Mouse (Mus musculus) lung, embryonic 14.5 days (tissue): ENCODE results near the gene Scgb1b2. TPM values are rescaled to one million over a fixed set of nuclear protein-coding genes. Genes with fewer than 3 reads are reported as not detected.

Experiments used
- ATAC-seq: fragments of 200-750 bp; cut with Nextera tagmentation; 2 replicates; pipeline ENCODE4 v1.8.0; 2017; ENCODE audit warnings: mild to moderate bottlenecking, moderate TSS enrichment, moderate library complexity; ENCODE audit not compliant: insufficient read depth
- DNase-seq: peaks from one replicate; pipeline ENCODE4 v3.0.0-alpha.2; 2015
- H3K27ac ChIP-seq: fragments of 300-500 bp; sonication (generic); 2 replicates; pipeline ENCODE4 v1.5.1; 2014; ENCODE audit warnings: low read depth, mild to moderate bottlenecking, moderate library complexity
- H3K27me3 ChIP-seq: fragments of 300-500 bp; sonication (generic); 2 replicates; pipeline ENCODE4 v1.6.1; 2014; ENCODE audit warnings: low read length, control low read depth; ENCODE audit not compliant: insufficient read depth
- H3K36me3 ChIP-seq: fragments of 300-500 bp; sonication (generic); 2 replicates; pipeline ENCODE4 v1.6.1; 2014; ENCODE audit warnings: control low read depth; ENCODE audit not compliant: insufficient read depth
- H3K4me1 ChIP-seq: fragments of 300-500 bp; sonication (generic); 2 replicates; pipeline ENCODE4 v1.6.1; 2014; ENCODE audit warnings: antibody characterized with exemption, control low read depth; ENCODE audit not compliant: insufficient read depth
- H3K4me2 ChIP-seq: fragments of 300-500 bp; sonication (generic); 2 replicates; pipeline ENCODE4 v1.6.1; 2014; ENCODE audit warnings: mild to moderate bottlenecking
- H3K4me3 ChIP-seq: fragments of 300-500 bp; sonication (generic); 2 replicates; pipeline ENCODE4 v1.5.1; 2014; ENCODE audit warnings: low read depth, low read length
- H3K9ac ChIP-seq: fragments of 300-500 bp; sonication (generic); 2 replicates; pipeline ENCODE4 v1.6.1; 2014
- H3K9me3 ChIP-seq: fragments of 300-500 bp; sonication (generic); 2 replicates; pipeline ENCODE4 v1.6.1; 2016; ENCODE audit warnings: low read depth, low read length, control low read depth
- CTCF ChIP-seq: IDR thresholded peaks from 2 replicates; pipeline ENCODE4 v1.5.1; 2016; ENCODE audit warnings: antibody characterized with exemption, low read depth
- WGBS: fragments of 180-500 bp; shearing (Covaris S2); extraction: QIAGEN DNeasy Blood & Tissue Kit; methylation state at CpG from one replicate; pipeline ENCODE4 v1.1.7; 2014; 5-methylcytosine and 5-hydroxymethylcytosine counted together
- polyA plus RNA-seq: library from polyadenylated mRNA; unstranded; fragments of >200 nt; fragmentation: Nextera tagmentation; extraction: Ambion mirVana; gene quantifications from 2 replicates; pipeline ENCODE4 v1.2.1, GENCODE M21; 2014

Scgb1b2 gene
- polyA plus RNA-seq = not detected in 2 replicates

- no peak for TF ChIP-seq CTCF
- no peak for ATAC-seq
Observed at GRCm38 (mm10) chr7:31291721-31292120, at the start of gene Scgb1b2. Gene Scgb1b2 (minus strand): TSS chr7:31291821.

GRCm38 (mm10) chr7:31290208-31290607 lies 1.4 kb downstream of the Scgb1b2 start, which contains the start of gene Scgb2b2:
Gene Scgb2b2 (plus strand): TSS chr7:31290508.
- no peak for ATAC-seq

More at GRCm38 (mm10) chr7:31291721-31292120, at the start of gene Scgb1b2:
- 75% methylated on average over 3 of the region's 3 CpGs for WGBS
- H3K27ac ChIP-seq = no peak within 1 kb of the TSS
- H3K4me1 ChIP-seq = no peaks in the 10 kb centered on the region
- H3K4me2 ChIP-seq = no peak within 1 kb of the TSS
- no peak for DNase-seq
- H3K4me3 ChIP-seq = no peak within 1 kb of the TSS
- no peaks in the 10 kb centered on the region for H3K36me3 ChIP-seq
- no peaks in the 10 kb centered on the region for H3K27me3 ChIP-seq
- H3K9ac ChIP-seq = no peak within 1 kb of the TSS
- no peaks in the 10 kb centered on the region for H3K9me3 ChIP-seq

More at GRCm38 (mm10) chr7:31290208-31290607, 1.4 kb downstream of the Scgb1b2 start, which contains the start of gene Scgb2b2:
- Histone ChIP-seq H3K4me1 (no peaks in the 10 kb centered on the region), H3K4me2 (no peak within 1 kb of the TSS), H3K36me3 (no peaks in the 10 kb centered on the region), H3K9me3 (no peaks in the 10 kb centered on the region), H3K4me3 (no peak within 1 kb of the TSS), H3K9ac (no peak within 1 kb of the TSS), H3K27ac (no peak within 1 kb of the TSS), H3K27me3 (no peaks in the 10 kb centered on the region)
- TF ChIP-seq CTCF = no peak
- no peak for DNase-seq
- WGBS = 76% methylated on average over 5 of the region's 5 CpGs

Other genes starting within 250 kb of the Scgb1b2 start
- gene Fxyd5, start 249.3 kb downstream of the Scgb1b2 start, polyA plus RNA-seq = 40.4 and 43.9 TPM in 2 replicates
- gene Fxyd7, start 240.4 kb downstream of the Scgb1b2 start, polyA plus RNA-seq = 9.1 and 9.8 TPM in 2 replicates
- gene Fxyd1, start 234.6 kb downstream of the Scgb1b2 start, polyA plus RNA-seq = 51.4 and 56.6 TPM in 2 replicates
- 0.13 and 0.38 TPM in 2 replicates for gene Lgi4, start 232.5 kb downstream of the Scgb1b2 start, polyA plus RNA-seq
- gene Fxyd3, start 215.1 kb downstream of the Scgb1b2 start, polyA plus RNA-seq = 30.7 and 34.0 TPM in 2 replicates
- gene Hpn, start 176.5 kb downstream of the Scgb1b2 start, polyA plus RNA-seq = 9.9 and 10.8 TPM in 2 replicates
- 0.93 and 1.3 TPM in 2 replicates for gene Scn1b, start 164.8 kb downstream of the Scgb1b2 start, polyA plus RNA-seq
- gene Gramd1a, start 135.9 kb downstream of the Scgb1b2 start, polyA plus RNA-seq = 56.7 and 67.2 TPM in 2 replicates
- not detected in 2 replicates for gene Scgb2b2, start 1.3 kb downstream of the Scgb1b2 start, polyA plus RNA-seq
- gene Scgb2b3, start 70.3 kb upstream of the Scgb1b2 start, polyA plus RNA-seq = not detected in 2 replicates
- gene Scgb1b3, start 83.8 kb upstream of the Scgb1b2 start, polyA plus RNA-seq = not detected in 2 replicates